Mouse (Mus musculus): ENCODE measurements around the gene Gm20903. TPM values are rescaled to one million over a fixed set of nuclear protein-coding genes. Genes with fewer than 3 reads are reported as not detected.
"Not testable (repeated sequence)": the region's sequence is repeated elsewhere in the genome, so short reads cannot be mapped to it uniquely, and the experiment has no call there.

Gene Gm20903
- polyA plus RNA-seq (2015; fragmentation: Nextera tagmentation; extraction: Ambion mirVana) = not detected in 2 replicates

DNA sequence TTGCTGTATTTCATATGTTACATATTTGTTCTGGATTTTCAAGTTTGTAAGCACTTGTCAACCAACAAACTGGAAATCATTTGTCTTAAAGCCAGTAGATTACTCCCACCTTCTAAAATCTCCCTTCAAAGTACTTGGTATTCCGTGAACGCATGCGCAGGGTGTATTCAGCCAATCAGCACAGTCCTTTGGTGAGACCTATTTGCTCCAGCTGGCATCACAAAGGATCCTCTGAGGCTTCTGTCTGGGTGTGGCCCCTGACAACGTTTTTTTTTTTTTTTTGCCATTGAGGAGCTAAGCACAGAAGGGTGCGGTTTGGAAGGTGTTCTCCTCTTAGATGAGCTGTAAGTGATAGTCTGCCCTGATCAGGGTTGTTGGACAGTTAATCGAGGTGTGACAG, at the start of gene Gm20903:
Gene Gm20903 (plus strand): TSS at position 301 of the 400 bp plus-strand sequence.
- not testable (repeated sequence) for DNase-seq (ENCODE audit: low spot score)

Data from thymus, postnatal 0 days (tissue).